Comparison of ENCODE assay signal across 19 mouse cellular contexts in genomic region chr1:40404682-40405081, GRCm38 (mm10). TPM values are rescaled to one million over a fixed set of nuclear protein-coding genes. Genes with fewer than 3 reads are reported as not detected.
A peak's percentile ranks its signal among the peaks of the same experiment; 100 is the strongest.
DNase-seq lines count a peak whose midpoint lies in the region; ATAC-seq and TF ChIP-seq lines count a peak whose summit lies in the region.
"Had no signal": no experiment of that assay in that cellular context is flagged by ENCODE, and none has a peak within 500 bp of the region (broad histone marks: within the 10 kb centered on the region; RNA-seq: fewer than 3 reads in every experiment).

No protein-coding gene starts in this region.

- TF ChIP-seq EP300 in lung, postnatal 0 days (IDR thresholded peaks at IDR 0.05) = no peak

- ATAC-seq in heart, embryonic 15.5 days (replicated peaks; ENCODE audit: insufficient number of reproducible peaks, insufficient read depth, low FRiP score, low read depth) = no peak
- ATAC-seq in lung, postnatal 0 days = no peak
- ATAC-seq in erythroblast, adult 5-6 weeks (replicated peaks; ENCODE audit: low FRiP score, poor library complexity, severe bottlenecking) = no peak
- ATAC-seq: forebrain, embryonic 16.5 days had no signal

- no peaks in the 10 kb centered on the region for H3K9me3 ChIP-seq in heart, embryonic 15.5 days (replicated peaks)
- H3K9me3 ChIP-seq in heart, embryonic 10.5 days = no peaks in the 10 kb centered on the region
- H3K9me3 ChIP-seq in lung, postnatal 0 days (ENCODE audit: low read length) = no peaks in the 10 kb centered on the region

- TF ChIP-seq CTCF in lung, postnatal 0 days (IDR thresholded peaks at IDR 0.05) = no peak

- H3K36me3 ChIP-seq in heart, embryonic 15.5 days = no peaks in the 10 kb centered on the region
- H3K36me3 ChIP-seq in heart, embryonic 10.5 days = no peaks in the 10 kb centered on the region
- no peaks in the 10 kb centered on the region for H3K36me3 ChIP-seq in lung, postnatal 0 days (ENCODE audit: insufficient read depth, low read length)

- no peaks in the 10 kb centered on the region for H3K27me3 ChIP-seq in heart, embryonic 15.5 days
- H3K27me3 ChIP-seq in heart, embryonic 10.5 days (ENCODE audit: insufficient read depth, poor library complexity, severe bottlenecking) = no peaks in the 10 kb centered on the region
- H3K27me3 ChIP-seq in lung, postnatal 0 days (replicated peaks; ENCODE audit: insufficient read depth, low read length) = no peaks in the 10 kb centered on the region

- peak overlapping the region; percentile 21; the same call in 1 of the 2 replicates for H3K27ac ChIP-seq in heart, embryonic 15.5 days
- H3K27ac ChIP-seq in heart, embryonic 10.5 days = no peak overlapping the region
- no peak overlapping the region for H3K27ac ChIP-seq in lung, postnatal 0 days (ENCODE audit: low read length)
- H3K27ac ChIP-seq: hindbrain, embryonic 14.5 days; left cerebral cortex, adult 2 months; liver, embryonic 14.5 days had no signal

- H3K4me3 ChIP-seq in heart, embryonic 15.5 days = no peak overlapping the region
- H3K4me3 ChIP-seq in heart, embryonic 10.5 days = no peak overlapping the region
- H3K4me3 ChIP-seq in lung, postnatal 0 days (ENCODE audit: low read depth, low read length) = no peak overlapping the region
- H3K4me3 ChIP-seq: left cerebral cortex, adult 2 months had no signal

- intact Hi-C loops in heart, postnatal 36 days (cut with DNase I) = no loop called here

- no peak overlapping the region for H3K4me2 ChIP-seq in heart, embryonic 15.5 days
- H3K4me2 ChIP-seq in lung, postnatal 0 days (replicated peaks; ENCODE audit: low read depth, low read length) = no peak overlapping the region
- H3K4me2 ChIP-seq: hindbrain, embryonic 14.5 days had no signal

- 69% methylated on average over 7 of the region's 7 CpGs for WGBS in heart, embryonic 15.5 days
- 73% methylated on average over 7 of the region's 7 CpGs for WGBS in heart, embryonic 10.5 days
- WGBS in lung, postnatal 0 days = 69% methylated on average over 7 of the region's 7 CpGs

- no peak for DNase-seq in heart, embryonic 10.5 days (ENCODE audit: low spot score)
- peak; percentile 33 for DNase-seq in lung, postnatal 0 days (ENCODE audit: low spot score)
- no peak for DNase-seq in lung, adult 18-20 months
- peak; percentile 15 to 41 for DNase-seq in heart, postnatal 36 days
- DNase-seq in cerebellum, adult 11-12 months = no peak
- DNase-seq: adrenal gland, postnatal 36 days; cerebellum, adult 2 months; gastrocnemius, postnatal 36 days; kidney, adult 11 months; kidney, postnatal 14 days; lung, postnatal 36 days; midbrain, embryonic 14.5 days; spleen, adult 18-20 months had no signal

- H3K9ac ChIP-seq in heart, embryonic 15.5 days = no peak overlapping the region
- H3K9ac ChIP-seq in lung, postnatal 0 days (replicated peaks; ENCODE audit: low read depth) = no peak overlapping the region
- H3K9ac ChIP-seq: hindbrain, embryonic 14.5 days; liver, embryonic 14.5 days had no signal

- H3K4me1 ChIP-seq in heart, embryonic 15.5 days (replicated peaks) = no peaks in the 10 kb centered on the region
- no peaks in the 10 kb centered on the region for H3K4me1 ChIP-seq in heart, embryonic 10.5 days
- H3K4me1 ChIP-seq in lung, postnatal 0 days (ENCODE audit: insufficient read depth, low read depth, low read length) = no peaks in the 10 kb centered on the region

RNA-seq across cellular contexts. Expression of gene Il1rl1, which starts 24.7 kb away (rescaled TPM):
- 0.74 and 1.3 TPM in 2 replicates for polyA plus RNA-seq in heart, embryonic 15.5 days (2015; fragmentation: Nextera tagmentation; extraction: Ambion mirVana)
- 0.05 and 0.06 TPM in 2 replicates for polyA plus RNA-seq in heart, embryonic 10.5 days (2016; fragmentation: Nextera tagmentation; extraction: Ambion mirVana)
- polyA plus RNA-seq in lung, postnatal 0 days (2015; fragmentation: Nextera tagmentation; extraction: Ambion mirVana) = 0.39 and 0.44 TPM in 2 replicates
- under 1 TPM; 0.80 to 0.87 TPM for total RNA-seq in heart, postnatal 36 days (2021)
- total RNA-seq in erythroblast, adult 5-6 weeks (2015; ENCODE audit: low replicate concordance) = 9.6 and 12.1 TPM in 2 replicates
- total RNA-seq in erythroblast, adult 5-6 weeks (2017; ENCODE audit: low replicate concordance) = 15.3 and 16.7 TPM in 2 replicates

Comparison
In these comparisons a context has a peak if more than half of its experiments do, and no peak if none do; other contexts are left out.
1. DNase-seq: peak in lung, postnatal 0 days (single experiment) and heart, postnatal 36 days (2 of 2); none in heart, embryonic 10.5 days (single experiment), lung, adult 18-20 months (0 of 2) and cerebellum, adult 11-12 months (single experiment).